Mouse (Mus musculus) lung, adult 2 months (tissue): ENCODE results near the gene Acsbg1. TPM values are rescaled to one million over a fixed set of nuclear protein-coding genes. Genes with fewer than 3 reads are reported as not detected.

Experiments
- DNase-seq: peaks from one replicate; pipeline ENCODE4 v3.0.0; 2022
- H3K4me1 ChIP-seq: fragments of 200-500 bp; 2 replicates; pipeline ENCODE4 v1.6.1; 2011; ENCODE audit warnings: low read length; ENCODE audit not compliant: control insufficient read depth, insufficient read depth
- H3K4me3 ChIP-seq: fragments of 200-500 bp; replicated peaks from 2 replicates; pipeline ENCODE3; 2011; ENCODE audit warnings: low read depth, mild to moderate bottlenecking, control low read depth, low read length; ENCODE audit errors: extremely low read depth
- CTCF ChIP-seq: fragments of 200-500 bp; IDR thresholded peaks from 2 replicates; pipeline ENCODE4 v1.5.1; 2011; ENCODE audit warnings: mild to moderate bottlenecking, low read length, control low read depth; ENCODE audit not compliant: insufficient read depth
- POLR2A ChIP-seq: fragments of 200-500 bp; IDR thresholded peaks from 2 replicates; pipeline ENCODE4 v1.6.1; 2011; ENCODE audit warnings: low read depth, mild to moderate bottlenecking, control low read depth, low read length, borderline replicate concordance; ENCODE audit errors: extremely low read depth
- WGBS: fragments of 180-500 bp; shearing (Covaris S2); methylation state at CpG from one replicate; pipeline ENCODE4 v1.1.7; 2018; 5-methylcytosine and 5-hydroxymethylcytosine counted together
- polyA plus RNA-seq: library from polyadenylated mRNA; depleted of rRNA; stranded (reverse); fragments of >200 nt; gene quantifications from 2 replicates; pipeline ENCODE4 v1.2.3, GENCODE M21; 2012

Gene Acsbg1
- polyA plus RNA-seq, 1 experiment: 31.6 TPM

- 29% methylated on average over 2 of the region's 2 CpGs for WGBS
- no peak for TF ChIP-seq CTCF
- TF ChIP-seq POLR2A: no peak
- no peak for DNase-seq
- Histone ChIP-seq H3K4me1 (no peaks in the 10 kb centered on the region), H3K4me3 (no peak overlapping the region)
Observed at GRCm38 (mm10) chr9:54647456-54647855, 14.2 kb downstream of the Acsbg1 start.

- H3K4me1 ChIP-seq: no peaks in the 10 kb centered on the region
- DNase-seq: no peak
- TF ChIP-seq CTCF: no peak
- TF ChIP-seq POLR2A: no peak
- H3K4me3 ChIP-seq: no peak overlapping the region
- WGBS: 71% methylated on average over 9 of the region's 9 CpGs
Observed at GRCm38 (mm10) chr9:54646252-54646651, 15.4 kb downstream of the Acsbg1 start.

- no peak for TF ChIP-seq POLR2A
- no peak for TF ChIP-seq CTCF
- DNase-seq: no peak
- 70% methylated on average over 6 of the region's 6 CpGs for WGBS
- H3K4me1 ChIP-seq: no peaks in the 10 kb centered on the region
- no peak overlapping the region for H3K4me3 ChIP-seq
Observed at GRCm38 (mm10) chr9:54645530-54645929, 16.1 kb downstream of the Acsbg1 start.

GRCm38 (mm10) chr9:54643179-54643578 is 18.5 kb downstream of the Acsbg1 start:
- H3K4me3 ChIP-seq: no peak overlapping the region
- no peak for TF ChIP-seq CTCF
- TF ChIP-seq POLR2A: no peak
- WGBS: 85% methylated on average over 7 of the region's 7 CpGs
- no peak for DNase-seq
- H3K4me1 ChIP-seq: no peaks in the 10 kb centered on the region

- no peak overlapping the region for H3K4me3 ChIP-seq
- 41% methylated on average over 4 of the region's 4 CpGs for WGBS
- TF ChIP-seq POLR2A (no peak), CTCF (no peak)
- H3K4me1 ChIP-seq: no peaks in the 10 kb centered on the region
- no peak for DNase-seq
Observed at GRCm38 (mm10) chr9:54642556-54642955, 19.1 kb downstream of the Acsbg1 start.

- DNase-seq: no peak
- H3K4me1 ChIP-seq: no peaks in the 10 kb centered on the region
- no peak for TF ChIP-seq POLR2A
- TF ChIP-seq CTCF: no peak
- 54% methylated on average over 2 of the region's 2 CpGs for WGBS
- H3K4me3 ChIP-seq: no peak overlapping the region
Observed at GRCm38 (mm10) chr9:54642149-54642548, 19.5 kb downstream of the Acsbg1 start.

GRCm38 (mm10) chr9:54641548-54641947 is 20.1 kb downstream of the Acsbg1 start:
- no peak for DNase-seq
- Histone ChIP-seq H3K4me1 (no peaks in the 10 kb centered on the region), H3K4me3 (no peak overlapping the region)
- 79% methylated on average over 3 of the region's 3 CpGs for WGBS
- TF ChIP-seq POLR2A (no peak), CTCF (no peak)

- TF ChIP-seq POLR2A (no peak), CTCF (no peak)
- WGBS: 34% methylated on average over 2 of the region's 2 CpGs
Observed at GRCm38 (mm10) chr9:54639192-54639591, 22.5 kb downstream of the Acsbg1 start.

GRCm38 (mm10) chr9:54637510-54638314 is 24.0 kb downstream of the Acsbg1 start:
- no peak for DNase-seq
- H3K4me3 ChIP-seq: no peak overlapping the region
- no peaks in the 10 kb centered on the region for H3K4me1 ChIP-seq
- TF ChIP-seq POLR2A (no peak), CTCF (no peak)
- 56% methylated on average over 5 of the region's 5 CpGs for WGBS

More at GRCm38 (mm10) chr9:54639192-54639591, 22.5 kb downstream of the Acsbg1 start:
- DNase-seq: no peak
- no peaks in the 10 kb centered on the region for H3K4me1 ChIP-seq
- no peak overlapping the region for H3K4me3 ChIP-seq

- TF ChIP-seq POLR2A (no peak), CTCF (no peak)
- 66% methylated on average over 2 of the region's 2 CpGs for WGBS
- Histone ChIP-seq H3K4me3 (no peak overlapping the region), H3K4me1 (no peaks in the 10 kb centered on the region)
- DNase-seq: no peak
Observed at GRCm38 (mm10) chr9:54633401-54633800, 28.3 kb downstream of the Acsbg1 start.

- no peak for DNase-seq
- no peak overlapping the region for H3K4me3 ChIP-seq
- TF ChIP-seq POLR2A: no peak
- TF ChIP-seq CTCF: no peak
- no peaks in the 10 kb centered on the region for H3K4me1 ChIP-seq
Observed at GRCm38 (mm10) chr9:54630905-54631304, 30.8 kb downstream of the Acsbg1 start.
